Mouse (Mus musculus): ENCODE measurements around the gene Fbxl13.

Fbxl13 gene

GRCm38 (mm10) chr5:21526835-21527485 lies 118.5 kb downstream of the Fbxl13 start:
- no peak for DNase-seq (ENCODE audit: low spot score in 2 of 2)

GRCm38 (mm10) chr5:21519166-21519565 lies 126.3 kb downstream of the Fbxl13 start:
- DNase-seq (ENCODE audit: low spot score in 2 of 2), result no peak

GRCm38 (mm10) chr5:21518207-21518606 lies 127.2 kb downstream of the Fbxl13 start:
- no peak for DNase-seq (ENCODE audit: low spot score in 2 of 2)

- DNase-seq (ENCODE audit: low spot score in 2 of 2), result no peak
Observed at GRCm38 (mm10) chr5:21517562-21517961, 127.9 kb downstream of the Fbxl13 start.

- DNase-seq (ENCODE audit: low spot score in 2 of 2), result no peak
Observed at GRCm38 (mm10) chr5:21513363-21513762, 132.1 kb downstream of the Fbxl13 start.

- no peak for DNase-seq (ENCODE audit: low spot score in 2 of 2)
Observed at GRCm38 (mm10) chr5:21509801-21510200, 135.6 kb downstream of the Fbxl13 start.

GRCm38 (mm10) chr5:21506887-21507286 lies 138.5 kb downstream of the Fbxl13 start:
- no peak for DNase-seq (ENCODE audit: low spot score in 2 of 2)

- DNase-seq (ENCODE audit: low spot score in 2 of 2), result no peak
Observed at GRCm38 (mm10) chr5:21505159-21505558, 140.3 kb downstream of the Fbxl13 start.

GRCm38 (mm10) chr5:21502936-21503610 lies 142.4 kb downstream of the Fbxl13 start:
- DNase-seq (ENCODE audit: low spot score in 2 of 2), result no peak

GRCm38 (mm10) chr5:21500941-21501340 lies 144.5 kb downstream of the Fbxl13 start:
- no peak for DNase-seq (ENCODE audit: low spot score in 2 of 2)

- no peak for DNase-seq (ENCODE audit: low spot score in 2 of 2)
Observed at GRCm38 (mm10) chr5:21500133-21500532, 145.3 kb downstream of the Fbxl13 start.

- DNase-seq (ENCODE audit: low spot score in 2 of 2), result no peak
Observed at GRCm38 (mm10) chr5:21498925-21499324, 146.5 kb downstream of the Fbxl13 start.

- DNase-seq (ENCODE audit: low spot score in 2 of 2), result no peak
Observed at GRCm38 (mm10) chr5:21498490-21498889, 146.9 kb downstream of the Fbxl13 start.

GRCm38 (mm10) chr5:21496881-21497280 lies 148.6 kb downstream of the Fbxl13 start:
- no peak for DNase-seq (ENCODE audit: low spot score in 2 of 2)

GRCm38 (mm10) chr5:21496321-21496720 lies 149.1 kb downstream of the Fbxl13 start:
- no peak for DNase-seq (ENCODE audit: low spot score in 2 of 2)

GRCm38 (mm10) chr5:21494781-21495180 lies 150.7 kb downstream of the Fbxl13 start:
- DNase-seq (ENCODE audit: low spot score in 2 of 2), result no peak

- DNase-seq (ENCODE audit: low spot score in 2 of 2), result no peak
Observed at GRCm38 (mm10) chr5:21493294-21493999, 152.0 kb downstream of the Fbxl13 start.

- no peak for DNase-seq (ENCODE audit: low spot score in 2 of 2)
Observed at GRCm38 (mm10) chr5:21492213-21492612, 153.2 kb downstream of the Fbxl13 start.

- DNase-seq (ENCODE audit: low spot score in 2 of 2), result no peak
Observed at GRCm38 (mm10) chr5:21491469-21491868, 154.0 kb downstream of the Fbxl13 start.

- no peak for DNase-seq (ENCODE audit: low spot score in 2 of 2)
Observed at GRCm38 (mm10) chr5:21489135-21489534, 156.3 kb downstream of the Fbxl13 start.

- no peak for DNase-seq (ENCODE audit: low spot score in 2 of 2)
Observed at GRCm38 (mm10) chr5:21488506-21488905, 156.9 kb downstream of the Fbxl13 start.

GRCm38 (mm10) chr5:21487716-21488115 lies 157.7 kb downstream of the Fbxl13 start:
- no peak for DNase-seq (ENCODE audit: low spot score in 2 of 2)

- DNase-seq (ENCODE audit: low spot score in 2 of 2), result no peak
Observed at GRCm38 (mm10) chr5:21487306-21487705, 158.1 kb downstream of the Fbxl13 start.

Data from spleen, postnatal 14 days (tissue).